Mouse (Mus musculus) bone marrow, adult 2 months (tissue): ENCODE measurements around the gene Icam5. TPM values are rescaled to one million over a fixed set of nuclear protein-coding genes. Genes with fewer than 3 reads are reported as not detected.
"Not testable (repeated sequence)": the region's sequence is repeated elsewhere in the genome, so short reads cannot be mapped to it uniquely, and the experiment has no call there.

Source experiments
- H3K27ac ChIP-seq: fragments of 200-500 bp; 2 replicates; pipeline ENCODE4 v1.5.1; 2012; ENCODE audit warnings: low read depth, mild to moderate bottlenecking, control low read depth, inconsistent platforms, low read length; ENCODE audit not compliant: control insufficient read depth, poor library complexity, insufficient read depth
- H3K4me1 ChIP-seq: fragments of 200-500 bp; 2 replicates; pipeline ENCODE4 v1.6.1; 2011; ENCODE audit warnings: low read length; ENCODE audit not compliant: control insufficient read depth, insufficient read depth
- H3K4me3 ChIP-seq: fragments of 200-500 bp; replicated peaks from 2 replicates; pipeline ENCODE3; 2011; ENCODE audit warnings: mild to moderate bottlenecking, low read depth, low read length, control low read depth; ENCODE audit not compliant: control insufficient read depth
- CTCF ChIP-seq: fragments of 200-500 bp; IDR thresholded peaks from 2 replicates; pipeline ENCODE4 v1.5.1; 2011; ENCODE audit warnings: low read length, control low read depth; ENCODE audit not compliant: control insufficient read depth, insufficient read depth
- POLR2A ChIP-seq: fragments of 200-500 bp; IDR thresholded peaks from 2 replicates; pipeline ENCODE4 v1.6.1; 2011; ENCODE audit warnings: low read depth, mild to moderate bottlenecking, control low read depth, low read length, borderline replicate concordance; ENCODE audit not compliant: control insufficient read depth
- WGBS: fragments of 180-500 bp; shearing (Covaris S2); methylation state at CpG from one replicate; pipeline ENCODE4 v1.1.7; 2018; 5-methylcytosine and 5-hydroxymethylcytosine counted together
- polyA plus RNA-seq: library from polyadenylated mRNA; stranded (reverse); fragments of >200 nt; gene quantifications from 2 replicates; pipeline ENCODE4 v1.2.4, GENCODE M21; 2011; ENCODE audit warnings: low replicate concordance; ENCODE audit not compliant: missing spikeins, insufficient read depth, insufficient read length

Gene Icam5
- polyA plus RNA-seq, 1 experiment = 1.7 TPM

DNA sequence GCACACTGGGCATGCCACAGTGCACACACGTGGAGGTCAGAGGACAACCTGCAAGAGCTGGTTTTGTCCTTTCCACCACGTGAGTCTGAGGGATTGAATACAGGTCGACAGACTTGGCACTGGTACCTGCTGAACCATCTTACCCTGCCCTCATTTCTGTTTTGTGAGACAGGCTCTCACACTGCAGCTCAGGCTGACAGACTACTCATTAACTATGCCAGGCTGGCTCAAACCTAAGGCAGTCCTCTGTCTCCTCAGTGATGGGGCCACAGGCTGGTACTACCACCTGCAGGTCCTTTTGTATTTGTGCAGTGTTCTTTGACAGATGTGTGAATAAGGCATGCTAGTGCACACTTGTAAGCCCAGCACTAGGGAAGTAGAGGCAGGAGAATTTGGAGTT, 36.8 kb upstream of the Icam5 start:
- TF ChIP-seq CTCF = no peak
- WGBS = 75% methylated on average over 3 of the region's 3 CpGs
- Histone ChIP-seq H3K27ac (no peak overlapping the region), H3K4me1 (no peaks in the 10 kb centered on the region; the same call in 1 of the 2 replicates), H3K4me3 (no peak overlapping the region)

DNA sequence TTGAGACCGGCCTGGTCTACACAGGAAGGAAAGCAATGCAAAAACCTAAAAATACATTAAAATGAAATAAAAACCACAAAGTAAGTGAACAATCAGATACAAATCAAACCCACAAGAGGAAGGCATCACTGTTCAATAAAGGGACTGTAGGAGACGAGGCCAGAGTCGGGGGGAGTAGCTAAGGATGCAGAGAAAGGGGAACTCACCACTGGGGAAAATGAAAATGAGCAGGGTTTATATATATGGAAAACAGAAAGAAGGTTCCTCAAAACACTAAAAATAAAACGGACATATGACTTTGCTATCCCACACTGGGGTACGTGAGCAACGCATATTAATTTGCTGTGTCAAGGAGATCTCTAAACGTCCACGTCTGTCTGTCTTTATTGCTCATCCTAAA, 34.8 kb upstream of the Icam5 start:
- Histone ChIP-seq H3K4me1 (no peaks in the 10 kb centered on the region; the same call in 1 of the 2 replicates), H3K27ac (no peak overlapping the region), H3K4me3 (no peak overlapping the region)
- WGBS = 17% methylated on average over 8 of the region's 8 CpGs
- TF ChIP-seq POLR2A (no peak), CTCF (no peak)

DNA sequence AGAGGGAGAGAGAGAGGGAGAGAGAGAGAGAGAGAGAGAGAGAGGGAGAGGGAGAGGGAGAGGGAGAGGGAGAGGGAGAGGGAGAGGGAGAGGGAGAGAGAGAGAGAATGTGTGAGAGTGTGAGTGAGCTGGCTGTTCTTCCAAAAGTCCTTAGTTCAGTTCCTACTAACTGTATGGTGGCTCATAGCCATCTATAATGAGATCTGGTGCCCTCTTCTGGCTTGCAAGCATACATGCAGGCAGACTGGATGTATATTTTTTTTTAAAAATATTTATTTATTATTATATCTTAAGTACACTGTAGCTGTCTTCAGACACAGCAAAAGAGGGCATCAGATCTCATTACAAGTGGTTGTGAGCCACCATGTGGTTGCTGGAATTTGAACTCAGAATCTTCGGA, 33.5 kb upstream of the Icam5 start:
- not testable (repeated sequence) for H3K4me1 ChIP-seq, H3K27ac ChIP-seq, H3K4me3 ChIP-seq
- WGBS = 66% methylated on average over 1 of the region's 1 CpGs

DNA sequence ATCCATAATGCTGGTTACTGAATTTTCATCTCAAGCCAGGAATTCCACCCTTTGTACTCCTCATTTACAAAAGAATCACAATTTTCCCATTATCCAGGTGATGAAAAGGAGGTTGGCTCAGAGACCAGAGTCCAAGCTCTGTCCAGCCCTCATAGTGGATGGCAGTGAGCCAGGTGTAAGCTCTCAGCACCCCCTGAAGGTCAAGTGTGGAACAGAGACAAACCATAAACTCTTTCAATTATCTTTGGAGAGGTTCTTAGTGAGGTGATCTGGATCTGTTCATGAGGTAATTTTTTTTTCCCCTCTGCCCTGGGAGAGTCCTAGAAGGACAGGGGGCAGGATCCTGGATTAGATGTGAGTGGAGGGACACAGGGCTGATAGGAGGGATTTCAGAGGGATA, 31.1 kb upstream of the Icam5 start:
- H3K27ac ChIP-seq = no peak overlapping the region
- TF ChIP-seq POLR2A = no peak
- TF ChIP-seq CTCF = peak; percentile 40
- H3K4me1 ChIP-seq = no peaks in the 10 kb centered on the region; the same call in 1 of the 2 replicates
- no peak overlapping the region for H3K4me3 ChIP-seq

DNA sequence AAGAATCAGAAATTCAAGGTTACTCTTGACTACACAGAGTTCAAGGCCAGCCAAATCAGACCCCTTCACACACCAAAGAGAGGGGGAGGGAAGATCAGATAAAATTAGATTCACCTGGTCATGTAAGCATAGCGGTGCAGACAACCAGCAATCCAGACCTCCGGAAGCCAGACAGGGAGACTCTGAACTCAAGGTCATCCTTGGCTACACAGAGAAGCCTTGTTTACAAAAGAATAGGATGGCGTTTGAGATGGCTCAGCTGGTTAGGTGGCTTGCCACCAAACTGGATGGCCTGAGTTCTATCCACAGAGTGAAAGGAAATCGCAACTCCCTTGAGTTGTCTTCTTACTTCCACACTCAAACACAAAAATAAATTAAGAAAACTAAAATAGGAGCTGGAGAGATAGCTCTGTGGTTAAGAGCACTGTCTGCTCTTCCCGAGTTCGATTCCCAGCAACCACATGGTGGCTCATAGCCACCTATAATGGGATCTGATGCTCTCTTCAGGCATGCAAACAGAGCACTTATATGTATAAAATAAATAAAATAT, 30.1 kb upstream of the Icam5 start:
- no peak for TF ChIP-seq CTCF
- no peak for TF ChIP-seq POLR2A
- H3K4me1 ChIP-seq = no peaks in the 10 kb centered on the region; the same call in 1 of the 2 replicates
- 67% methylated on average over 6 of the region's 6 CpGs for WGBS
- no peak overlapping the region for H3K27ac ChIP-seq
- no peak overlapping the region for H3K4me3 ChIP-seq

DNA sequence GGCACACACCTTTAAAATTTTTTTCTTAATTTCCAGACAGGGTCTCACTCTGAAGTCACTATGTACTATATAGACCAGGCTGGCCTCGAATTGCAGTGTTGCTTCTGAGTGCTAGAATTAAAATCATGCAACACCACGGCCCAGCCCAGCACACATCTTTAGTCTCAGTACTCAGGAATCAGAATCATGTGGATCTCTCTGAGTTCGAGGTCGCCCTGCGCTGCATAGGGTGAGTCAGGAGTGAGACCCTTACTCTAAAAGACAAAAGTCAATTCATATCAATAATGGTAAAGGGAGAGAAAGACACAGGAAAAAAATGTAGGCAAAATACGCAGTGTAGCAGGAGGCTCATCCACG, 29.6 kb upstream of the Icam5 start:
- no peaks in the 10 kb centered on the region; the same call in 1 of the 2 replicates for H3K4me1 ChIP-seq
- TF ChIP-seq POLR2A (no peak), CTCF (no peak)
- peak overlapping the region; percentile 86 for H3K4me3 ChIP-seq
- WGBS = 7% methylated on average over 7 of the region's 7 CpGs
- H3K27ac ChIP-seq = peak overlapping the region; percentile 65; the same call in 1 of the 2 replicates

DNA sequence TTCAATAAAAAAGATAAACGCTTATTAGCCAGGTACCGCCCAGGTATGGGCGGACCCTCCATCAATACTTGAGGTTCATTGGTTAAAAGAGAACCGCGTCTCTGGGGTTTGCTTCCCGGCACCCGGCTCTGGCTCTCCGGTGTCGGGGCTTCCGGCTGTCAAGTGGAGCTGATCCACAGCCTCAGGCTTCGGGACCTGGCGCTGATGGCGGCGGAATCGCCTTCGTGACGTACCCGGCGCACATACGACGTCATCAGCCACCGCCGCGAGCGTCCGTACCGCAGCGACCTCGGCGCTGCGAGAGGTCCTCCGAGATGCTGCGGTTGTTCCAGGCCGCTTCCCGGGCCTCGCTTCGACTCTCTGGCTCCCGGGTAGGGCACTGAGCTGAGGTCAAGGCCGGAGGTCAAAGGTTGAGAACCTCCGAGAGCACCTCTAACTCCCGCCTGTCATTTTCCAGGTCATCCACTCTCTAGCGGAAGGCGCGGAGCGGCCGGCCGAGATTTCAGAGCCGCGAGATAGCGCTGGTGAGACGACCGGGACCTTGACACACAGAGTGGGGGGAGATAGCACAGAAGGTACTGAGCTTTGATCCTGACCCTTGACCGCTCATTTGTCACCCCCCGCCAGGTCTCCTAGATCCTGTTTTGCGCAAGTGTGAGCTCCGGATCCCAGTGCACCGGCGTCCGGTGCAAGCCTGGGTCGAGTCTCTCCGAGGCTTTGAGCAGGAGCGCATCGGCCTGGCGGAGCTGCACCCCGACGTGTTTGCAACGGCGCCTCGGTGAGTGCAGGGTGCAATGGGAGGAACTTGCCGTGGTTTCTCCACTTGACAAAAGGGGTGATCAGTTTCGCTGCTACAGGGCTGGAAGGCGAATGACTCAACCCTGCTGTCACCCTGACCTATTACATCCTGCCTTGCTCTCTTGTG, 29.0 kb upstream of the Icam5 start, which contains the start of gene Mrpl4:
Gene Mrpl4, plus strand, starts transcription at position 112 of the 925 bp plus-strand sequence.
- Histone ChIP-seq H3K27ac (peak within 1 kb of the TSS; percentile 65), H3K4me1 (no peaks in the 10 kb centered on the region), H3K4me3 (peak within 1 kb of the TSS; percentile 86)
- WGBS = under 1% methylated on average over 72 of the region's 72 CpGs
- TF ChIP-seq POLR2A (peak; percentile 82; the same call in 1 of the 2 replicates), CTCF (no peak)

DNA sequence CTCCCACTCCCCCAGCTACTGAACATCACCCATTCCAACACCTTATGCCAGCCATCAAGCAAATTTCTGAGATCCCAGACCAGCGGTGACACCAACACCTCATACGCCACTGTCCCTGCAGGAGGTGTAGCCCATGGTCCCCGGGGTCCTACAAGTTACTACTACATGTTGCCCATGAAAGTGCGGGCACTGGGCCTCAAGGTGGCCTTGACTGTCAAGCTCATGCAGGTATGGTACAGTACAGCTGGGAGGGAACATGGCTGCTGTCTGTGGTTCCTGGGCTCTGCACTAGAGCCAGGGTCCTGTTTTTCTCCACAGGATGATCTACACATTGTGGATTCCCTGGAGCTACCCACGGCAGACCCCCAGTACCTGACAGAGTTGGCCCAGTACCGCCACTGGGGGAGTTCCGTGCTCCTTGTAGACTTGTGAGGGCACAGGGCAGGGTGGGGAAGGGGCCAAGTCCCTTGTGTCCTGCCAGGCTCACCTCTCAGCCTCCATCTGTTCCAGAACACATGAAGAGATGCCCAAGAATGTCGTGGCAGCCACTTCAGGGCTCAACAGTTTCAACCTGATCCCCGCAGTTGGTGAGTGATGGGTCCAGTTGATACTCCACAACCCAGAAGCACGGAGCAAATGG, 24.4 kb upstream of the Icam5 start:
- TF ChIP-seq CTCF (no peak), POLR2A (no peak)
- Histone ChIP-seq H3K4me1 (no peaks in the 10 kb centered on the region; the same call in 1 of the 2 replicates), H3K4me3 (no peak overlapping the region), H3K27ac (no peak overlapping the region)
- WGBS = 92% methylated on average over 10 of the region's 10 CpGs

DNA sequence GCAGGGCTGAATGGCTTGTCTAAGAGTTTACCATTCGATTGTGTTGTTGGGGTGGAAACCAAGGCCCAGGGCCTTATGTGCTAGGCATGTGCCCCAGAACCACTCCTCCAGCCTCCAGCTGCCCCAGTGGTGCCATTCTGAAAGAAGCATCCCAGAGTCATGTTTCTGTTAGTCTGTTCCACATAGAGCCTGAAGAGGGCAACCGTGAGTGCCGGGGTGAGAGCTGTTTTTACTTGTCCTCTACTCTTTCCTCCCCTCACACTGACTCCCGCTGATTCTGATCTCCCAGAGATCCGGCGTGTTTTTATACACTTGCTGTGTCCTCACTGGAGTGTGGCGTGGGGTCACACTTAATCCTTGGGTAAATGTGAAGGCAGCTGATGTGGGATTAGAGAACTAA, 23.9 kb upstream of the Icam5 start:
- H3K27ac ChIP-seq = no peak overlapping the region
- 84% methylated on average over 7 of the region's 7 CpGs for WGBS
- TF ChIP-seq POLR2A = no peak
- TF ChIP-seq CTCF = peak; percentile 15; the same call in 1 of the 2 replicates
- no peak overlapping the region for H3K4me3 ChIP-seq
- no peaks in the 10 kb centered on the region; the same call in 1 of the 2 replicates for H3K4me1 ChIP-seq
